Comparison of ENCODE assay signal across 13 mouse cellular contexts in genomic region chr6:51708668-51709339, GRCm38 (mm10).
DNase-seq lines count a peak whose midpoint lies in the region; ATAC-seq and TF ChIP-seq lines count a peak whose summit lies in the region.
"Had no signal": no experiment of that assay in that cellular context is flagged by ENCODE, and none has a peak within 500 bp of the region (broad histone marks: within the 10 kb centered on the region; RNA-seq: fewer than 3 reads in every experiment).

No protein-coding gene starts in this region.

- H3K27ac ChIP-seq in intestine, embryonic 15.5 days = no peak overlapping the region
- no peak overlapping the region for H3K27ac ChIP-seq in intestine, postnatal 0 days (ENCODE audit: low read depth, low read length)
- H3K27ac ChIP-seq in layer of hippocampus, adult 2 months = no peak overlapping the region
- H3K27ac ChIP-seq: embryonic facial prominence, embryonic 13.5 days; heart, embryonic 10.5 days had no signal

- H3K9ac ChIP-seq in intestine, embryonic 15.5 days = no peak overlapping the region
- no peak overlapping the region for H3K9ac ChIP-seq in intestine, postnatal 0 days (ENCODE audit: low read depth, low read length)
- H3K9ac ChIP-seq: embryonic facial prominence, embryonic 13.5 days had no signal

- 0 out of 2 replicates have a peak, but pooled peaks have one; percentile 17 for ATAC-seq in intestine, embryonic 15.5 days
- ATAC-seq in intestine, postnatal 0 days = no peak
- ATAC-seq: forebrain, embryonic 14.5 days had no signal

- peak; percentile 39 to 77 for DNase-seq in adrenal gland, adult (ENCODE audit: inconsistent age in 2 of 2, low spot score in 1 of 2)
- DNase-seq in adrenal gland, postnatal 25 days = no peak
- peak; percentile 53 for DNase-seq in 3T3-L1 (ENCODE audit: low read depth, low spot score)
- DNase-seq in mesoderm, embryonic 11.5 days (ENCODE audit: low read depth, low spot score) = peak; percentile 70
- DNase-seq in thymus, postnatal 10 days (ENCODE audit: low spot score in 2 of 2) = no peak
- no peak for DNase-seq in layer of hippocampus, adult 2 months (ENCODE audit: low spot score in 2 of 2)
- DNase-seq: cerebellum, adult 9-11 months; right cerebral cortex, postnatal 14 days had no signal

- H3K27me3 ChIP-seq in intestine, embryonic 15.5 days (replicated peaks) = no peaks in the 10 kb centered on the region
- no peaks in the 10 kb centered on the region for H3K27me3 ChIP-seq in intestine, postnatal 0 days (replicated peaks; ENCODE audit: control insufficient read depth, insufficient read depth, low read length)
- H3K27me3 ChIP-seq: embryonic facial prominence, embryonic 13.5 days had no signal

- H3K36me3 ChIP-seq in intestine, embryonic 15.5 days = no peaks in the 10 kb centered on the region
- no peaks in the 10 kb centered on the region for H3K36me3 ChIP-seq in intestine, postnatal 0 days (ENCODE audit: control insufficient read depth, insufficient read depth)
- H3K36me3 ChIP-seq: embryonic facial prominence, embryonic 13.5 days; heart, embryonic 10.5 days had no signal

- H3K4me2 ChIP-seq in intestine, embryonic 15.5 days (replicated peaks) = no peak overlapping the region
- no peak overlapping the region for H3K4me2 ChIP-seq in intestine, postnatal 0 days (replicated peaks; ENCODE audit: low read depth)
- H3K4me2 ChIP-seq: embryonic facial prominence, embryonic 13.5 days had no signal

- no peak overlapping the region for H3K4me3 ChIP-seq in intestine, embryonic 15.5 days (replicated peaks)
- H3K4me3 ChIP-seq in intestine, postnatal 0 days (ENCODE audit: low read depth, low read length) = no peak overlapping the region
- H3K4me3 ChIP-seq in layer of hippocampus, adult 2 months = no peak overlapping the region
- H3K4me3 ChIP-seq: embryonic facial prominence, embryonic 13.5 days; heart, embryonic 10.5 days had no signal

- WGBS in intestine, embryonic 15.5 days = 39% methylated on average over 9 of the region's 9 CpGs
- WGBS in intestine, postnatal 0 days = 48% methylated on average over 9 of the region's 9 CpGs

- TF ChIP-seq CTCF in intestine, postnatal 0 days (IDR thresholded peaks at IDR 0.05; ENCODE audit: low read depth) = no peak
- TF ChIP-seq CTCF in layer of hippocampus, adult 2 months (conservative IDR thresholded peaks at IDR 0.05) = no peak

- no peaks in the 10 kb centered on the region for H3K9me3 ChIP-seq in intestine, embryonic 15.5 days
- no peaks in the 10 kb centered on the region for H3K9me3 ChIP-seq in intestine, postnatal 0 days (ENCODE audit: control insufficient read depth)
- H3K9me3 ChIP-seq: embryonic facial prominence, embryonic 13.5 days; heart, embryonic 10.5 days had no signal

- 0 out of 2 replicates have a peak, but pooled peaks cover 4% of the 10 kb centered on the region for H3K4me1 ChIP-seq in intestine, embryonic 15.5 days (replicated peaks)
- peaks cover 3% of the 10 kb centered on the region; the same call in 1 of the 2 replicates for H3K4me1 ChIP-seq in intestine, postnatal 0 days (replicated peaks; ENCODE audit: control insufficient read depth, insufficient read depth, low read length)

Comparison
In these comparisons a context has a peak if more than half of its experiments do, and no peak if none do; other contexts are left out.
1. DNase-seq: peak in adrenal gland, adult (2 of 2), 3T3-L1 (single experiment) and mesoderm, embryonic 11.5 days (single experiment); none in adrenal gland, postnatal 25 days (single experiment), thymus, postnatal 10 days (0 of 2) and layer of hippocampus, adult 2 months (0 of 2).